Mouse (Mus musculus) testis, adult 2 months (tissue): ENCODE data around the gene Dus2.

Experiments used
- CTCF ChIP-seq: fragments of 200-500 bp; IDR thresholded peaks from 2 replicates; pipeline ENCODE4 v1.5.1; 2012; ENCODE audit warnings: low read depth, mild to moderate bottlenecking, inconsistent platforms, low read length, moderate library complexity; ENCODE audit not compliant: control insufficient read depth, insufficient read depth, insufficient replicate concordance
- POLR2A ChIP-seq: fragments of 200-500 bp; IDR thresholded peaks from 2 replicates; pipeline ENCODE4 v1.6.1; 2012; ENCODE audit warnings: low read depth, mild to moderate bottlenecking, inconsistent platforms, low read length, moderate library complexity; ENCODE audit not compliant: control insufficient read depth

DNA sequence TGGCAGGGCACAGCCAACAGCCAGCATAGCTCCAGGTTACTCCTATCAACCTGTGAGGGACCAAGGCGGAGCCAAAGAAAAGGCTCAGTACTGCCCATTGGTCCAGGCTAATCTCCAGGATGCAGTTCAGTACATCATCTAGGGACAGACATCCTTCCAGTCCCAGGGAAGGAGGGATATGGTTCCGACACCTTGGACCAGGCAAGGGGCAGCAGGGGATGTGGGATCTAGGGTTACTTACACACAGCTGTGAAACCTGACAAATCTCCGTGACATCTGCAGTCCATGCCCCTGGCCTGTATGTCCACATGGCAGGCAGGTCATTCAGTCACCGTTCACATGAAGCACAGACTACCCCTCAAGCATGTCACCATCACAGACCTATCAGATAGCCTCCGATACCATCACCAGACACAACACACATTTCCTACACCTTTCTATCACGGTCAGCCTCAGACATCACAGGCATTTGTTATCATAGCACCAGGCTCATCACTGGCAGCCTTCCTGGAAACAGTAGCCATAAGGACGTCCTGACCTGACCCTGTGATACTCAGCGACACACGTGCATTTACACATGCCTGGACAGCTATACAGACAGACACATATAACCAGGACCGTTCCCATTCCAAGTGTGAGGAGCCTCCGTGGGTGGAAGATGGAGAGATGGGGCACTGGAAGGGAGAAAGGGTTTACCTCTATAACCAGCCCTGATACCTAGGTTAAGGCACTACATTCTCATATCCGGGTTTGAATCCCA, 26.5 kb upstream of the Dus2 start:
- TF ChIP-seq POLR2A, result no peak
- no peak for TF ChIP-seq CTCF
